Mouse (Mus musculus) brain, adult 2 months (tissue): ENCODE results near the gene Cir1.

ENCODE experiments used
- DNase-seq: peaks from one replicate; pipeline ENCODE4 v3.0.0; 2011; ENCODE audit warnings: low read depth, low spot score

Cir1 gene

DNA sequence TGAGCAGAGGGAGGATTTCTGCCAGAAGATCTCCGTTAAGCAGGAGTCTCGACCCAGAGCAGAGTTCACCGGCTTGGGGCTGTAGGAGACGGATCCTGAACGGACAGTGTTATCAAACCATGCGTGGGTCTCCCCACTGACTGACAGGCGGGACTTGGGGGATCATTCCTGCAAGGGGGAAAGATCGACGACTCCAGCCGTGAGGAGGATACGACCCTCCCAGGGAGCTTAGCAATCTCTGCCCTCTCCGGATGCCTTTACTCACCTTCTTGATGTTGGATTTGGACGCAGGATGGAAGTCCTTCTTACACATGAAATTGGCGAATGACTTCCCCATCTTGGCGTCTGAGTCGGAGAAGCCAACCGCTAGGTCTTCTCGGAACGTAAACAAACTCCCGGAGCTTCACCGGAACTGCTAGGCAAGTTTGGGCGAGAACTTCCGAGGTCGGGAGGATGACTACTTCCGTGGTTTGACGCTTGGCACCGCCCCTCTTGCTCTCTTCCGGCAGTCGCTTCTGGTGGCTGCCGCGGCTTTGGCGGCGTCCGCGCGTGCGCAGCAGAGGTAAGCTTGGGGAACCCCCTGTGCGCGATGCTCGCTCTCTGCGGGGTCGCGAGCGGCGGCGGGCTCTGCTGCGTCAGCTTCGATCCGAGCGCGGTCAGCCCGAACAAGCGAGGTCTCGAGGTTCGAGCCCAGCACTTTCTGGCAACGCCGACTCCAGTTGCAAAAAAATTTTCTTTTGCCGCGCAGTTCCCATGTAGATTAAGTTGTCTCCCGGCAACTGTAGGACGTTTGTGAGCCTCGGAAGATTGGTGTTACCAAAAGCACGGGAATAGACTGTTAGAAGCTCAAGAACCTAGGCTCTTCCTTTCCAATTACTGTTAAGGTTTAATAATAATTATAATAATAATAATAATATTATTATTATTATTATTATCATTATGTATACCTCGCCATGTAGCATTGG lies at the start of gene Cir1, which contains the start of gene Scrn3:
Gene Cir1 (minus strand): TSS at position 550 of the 965 bp plus-strand sequence.
Gene Scrn3 (plus strand): TSS at position 450 of the 965 bp plus-strand sequence.
- DNase-seq = peak; percentile 99

DNA sequence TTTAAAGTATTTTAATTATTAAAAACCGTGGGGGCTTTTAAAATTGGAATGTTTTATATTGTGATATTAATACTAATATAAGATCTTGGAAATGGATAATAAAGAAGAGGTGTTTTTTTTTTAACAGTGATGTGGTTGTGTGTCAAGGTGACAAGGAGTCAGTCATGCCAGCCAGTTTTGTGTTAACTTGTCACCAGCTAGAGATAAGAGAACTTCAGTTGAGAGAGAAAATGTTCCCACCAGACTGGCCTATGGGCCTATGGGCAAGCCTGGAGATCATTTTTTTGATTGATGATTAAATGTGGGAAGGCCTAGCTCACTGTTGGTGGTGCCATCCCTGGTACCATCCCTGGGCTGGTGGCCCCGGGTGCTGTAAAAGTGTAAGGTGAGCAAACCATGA lies 48.0 kb upstream of the Cir1 start:
- no peak for DNase-seq

- DNase-seq = no peak
Measured at GRCm38 (mm10) chr2:73359941-73360340, 47.4 kb upstream of the Cir1 start.

DNA sequence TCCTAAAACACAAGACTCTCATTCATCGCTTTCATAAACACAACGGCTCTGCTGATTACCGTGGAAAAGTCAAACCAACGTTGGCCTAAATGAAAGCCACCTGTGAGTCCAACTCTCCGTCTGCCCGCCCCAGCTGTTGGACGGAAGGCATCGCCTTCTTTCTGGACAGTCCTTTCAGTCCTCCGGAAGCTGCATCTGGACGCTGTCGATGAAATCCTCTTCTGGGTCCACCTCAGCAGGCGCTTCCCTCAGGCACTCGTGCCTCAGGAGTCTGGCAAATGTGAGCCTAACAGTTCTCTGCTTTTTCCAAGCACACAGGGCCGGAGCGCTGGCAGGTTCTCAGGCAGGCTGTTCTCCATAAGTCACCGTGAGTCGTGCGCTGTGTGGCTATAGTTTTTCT lies 44.5 kb upstream of the Cir1 start:
- DNase-seq = no peak

- DNase-seq = peak; percentile 81
Measured at GRCm38 (mm10) chr2:73351927-73352374, 39.5 kb upstream of the Cir1 start.

DNA sequence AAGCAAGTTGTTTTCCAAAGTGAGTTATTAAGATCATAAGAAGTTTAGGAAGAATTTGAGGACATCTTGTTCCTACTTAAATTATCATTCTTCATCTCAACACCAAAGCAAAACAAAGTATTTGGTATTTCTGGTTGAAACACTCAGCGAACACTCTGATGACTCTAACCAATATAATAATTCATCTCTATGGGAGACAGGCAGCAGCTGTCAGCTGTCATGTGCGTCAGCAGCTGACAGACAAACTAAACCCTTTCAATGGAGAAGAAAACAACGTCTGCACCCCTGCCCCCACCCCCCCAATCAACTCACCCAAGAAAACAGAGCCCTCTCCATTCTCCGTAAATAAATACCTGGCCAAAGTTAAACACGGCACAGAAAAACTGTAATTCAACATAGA lies 39.0 kb upstream of the Cir1 start:
- peak; percentile 36 for DNase-seq

- no peak for DNase-seq
Measured at GRCm38 (mm10) chr2:73348221-73348620, 35.7 kb upstream of the Cir1 start.

DNA sequence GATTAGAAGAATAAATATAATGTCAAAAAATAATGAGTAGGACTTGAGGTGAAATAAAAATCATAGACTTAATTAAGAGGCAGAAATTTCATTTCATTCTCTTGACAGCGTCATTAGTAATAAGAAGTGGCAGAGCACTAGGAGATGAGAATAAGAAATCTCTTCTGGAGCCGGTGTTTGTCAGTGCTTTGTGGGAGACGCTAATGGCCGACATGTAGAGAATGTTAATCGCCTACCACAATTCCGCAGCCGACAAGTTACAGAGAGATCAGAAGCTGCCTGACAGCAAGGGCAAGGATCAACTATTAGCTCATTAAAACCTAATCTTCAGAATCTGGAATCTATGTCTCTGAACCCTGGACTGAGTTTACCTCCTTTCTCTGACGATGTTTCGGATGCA lies 35.3 kb upstream of the Cir1 start:
- DNase-seq = no peak

DNA sequence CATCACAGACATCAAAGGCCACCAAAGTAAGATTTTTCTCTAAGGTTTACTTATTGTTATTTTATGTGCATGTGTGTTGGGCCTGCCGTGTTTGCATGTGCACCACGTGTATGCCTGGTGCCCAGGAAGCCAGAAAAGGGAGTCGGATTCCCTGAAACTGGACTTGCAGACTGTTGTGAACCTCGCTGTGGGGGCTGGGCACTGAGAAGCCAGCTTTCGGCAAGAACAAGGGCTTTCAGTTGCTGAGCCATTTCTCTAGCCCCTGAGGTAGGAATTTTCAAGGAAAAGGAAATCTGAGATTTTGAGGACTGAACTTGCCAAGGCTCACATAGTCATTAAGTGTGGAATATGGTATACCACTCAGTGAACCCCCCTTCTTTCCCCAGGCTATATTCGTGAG lies 34.6 kb upstream of the Cir1 start:
- DNase-seq = no peak

- DNase-seq = peak; percentile 82
Measured at GRCm38 (mm10) chr2:73346345-73347086, 34.0 kb upstream of the Cir1 start.

DNA sequence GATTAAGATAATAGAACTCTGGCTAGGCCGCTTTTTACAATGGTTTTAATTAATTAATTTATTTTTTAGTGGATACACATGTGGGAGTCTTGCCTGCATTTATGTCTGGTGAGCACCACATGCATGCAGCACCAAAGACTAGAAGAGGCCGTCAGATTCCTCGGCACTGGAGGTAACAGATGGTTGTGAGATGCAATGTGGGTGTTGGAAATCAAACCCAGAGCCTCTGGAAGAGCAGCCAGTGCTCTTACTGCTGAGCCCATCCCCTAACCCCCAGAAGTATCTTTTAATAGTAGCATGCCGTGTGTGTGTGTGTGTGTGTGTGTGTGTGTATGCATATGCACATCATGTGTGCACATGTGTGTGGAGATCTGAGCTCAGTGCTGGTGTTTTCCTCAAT lies 32.7 kb upstream of the Cir1 start:
- peak; percentile 82 for DNase-seq

GRCm38 (mm10) chr2:73343701-73344100 lies 31.2 kb upstream of the Cir1 start:
- DNase-seq = no peak

GRCm38 (mm10) chr2:73338415-73338814 lies 25.9 kb upstream of the Cir1 start:
- DNase-seq = no peak

DNA sequence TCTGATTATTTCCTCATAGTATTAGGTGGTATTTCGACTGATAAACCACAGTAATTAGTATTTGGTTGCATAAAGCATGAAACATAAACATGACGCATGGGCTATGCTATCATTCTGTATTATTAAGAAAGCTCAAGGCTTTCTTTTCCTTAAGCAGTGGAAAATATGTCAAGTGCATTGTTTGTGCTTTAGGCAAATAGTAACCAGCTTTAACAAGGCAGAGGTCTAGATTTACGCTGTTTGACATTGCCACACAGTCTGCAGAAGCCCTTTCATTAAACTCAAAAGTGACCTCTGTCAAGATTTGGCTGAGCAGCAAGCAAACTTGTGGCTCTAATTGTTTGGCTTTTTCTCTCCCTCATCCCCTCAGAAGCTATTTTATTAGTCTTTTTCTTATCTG lies 23.4 kb upstream of the Cir1 start:
- DNase-seq = no peak

GRCm38 (mm10) chr2:73325871-73326270 lies 13.4 kb upstream of the Cir1 start:
- no peak for DNase-seq

DNA sequence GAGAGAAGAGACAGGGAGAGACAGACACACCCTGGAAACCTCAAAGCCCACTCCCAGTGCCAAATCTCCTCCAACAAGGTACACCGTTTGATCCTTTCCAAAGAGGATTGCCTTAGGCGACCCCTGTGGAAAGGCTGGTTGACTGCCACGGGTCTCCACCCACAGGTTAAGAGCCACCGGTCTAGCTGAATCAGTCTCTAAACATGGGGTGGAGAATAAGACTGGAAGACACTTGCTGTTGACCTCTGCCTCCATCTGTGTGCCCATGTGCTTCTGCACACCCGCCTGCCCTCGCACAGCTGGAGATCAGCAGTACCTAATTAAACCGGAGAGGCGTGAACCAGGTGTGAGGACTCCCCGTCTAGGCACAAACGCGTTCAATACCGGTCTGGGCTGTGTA lies 10.5 kb upstream of the Cir1 start:
- no peak for DNase-seq

DNA sequence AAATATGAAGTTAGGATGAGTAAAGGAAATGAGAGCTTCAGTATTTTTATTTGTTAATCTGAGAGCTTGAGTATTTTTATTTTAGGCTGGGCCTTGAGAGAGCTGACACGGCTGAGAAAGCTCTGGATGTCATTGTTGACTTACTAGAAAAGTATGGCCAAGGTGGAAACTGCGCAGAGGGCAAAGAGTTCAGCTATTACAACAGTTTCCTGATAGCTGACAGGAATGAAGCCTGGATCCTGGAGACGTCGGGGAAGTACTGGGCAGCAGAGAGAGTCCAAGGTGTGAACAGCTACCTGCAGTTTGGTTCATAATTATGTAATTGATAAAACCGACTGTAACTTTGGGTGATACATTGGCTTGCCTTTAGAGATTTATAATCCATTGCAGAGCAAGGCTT lies 6.7 kb upstream of the Cir1 start:
- DNase-seq = no peak

- DNase-seq = no peak
Measured at GRCm38 (mm10) chr2:73317426-73317825, 4.9 kb upstream of the Cir1 start.

DNA sequence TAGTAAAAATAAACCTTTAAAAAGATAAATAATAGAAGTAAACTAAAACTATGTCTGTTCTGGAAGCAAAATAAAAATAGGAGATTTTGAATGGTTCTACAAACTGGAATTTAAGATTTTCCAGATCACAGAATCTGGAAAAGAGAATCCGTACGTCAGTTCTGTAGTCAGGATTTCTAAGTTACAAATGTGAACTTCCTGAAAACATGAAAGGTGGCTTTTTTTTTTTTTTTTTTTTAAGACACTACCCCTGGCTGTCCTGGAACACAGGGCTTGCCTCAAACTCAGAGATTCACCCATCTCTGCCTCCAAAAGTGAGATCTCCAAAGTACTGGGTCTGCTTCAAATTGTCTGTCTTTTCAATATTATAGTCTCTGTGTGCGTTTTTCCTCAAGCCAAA lies 1.8 kb upstream of the Cir1 start:
- no peak for DNase-seq

DNA sequence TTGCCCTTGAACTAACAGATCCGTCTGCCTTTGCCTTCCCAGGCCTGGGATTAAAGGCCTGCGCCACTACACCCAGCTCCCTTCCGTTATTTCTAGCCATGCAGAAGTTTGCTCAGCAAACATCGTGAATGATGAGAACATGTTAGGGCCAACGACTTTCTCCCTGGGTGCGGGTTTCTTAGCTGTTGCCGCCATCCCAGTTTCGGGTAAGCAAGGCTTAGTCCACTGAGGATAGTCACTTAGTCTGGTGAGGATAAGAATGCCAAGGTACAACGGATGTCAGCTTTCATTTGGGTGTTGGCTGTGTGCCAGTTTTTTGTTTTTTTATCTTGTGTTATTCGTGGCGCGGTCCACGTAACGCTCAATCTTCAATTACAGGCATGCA lies 608 bp upstream of the Cir1 start:
- peak; percentile 37 for DNase-seq

DNA sequence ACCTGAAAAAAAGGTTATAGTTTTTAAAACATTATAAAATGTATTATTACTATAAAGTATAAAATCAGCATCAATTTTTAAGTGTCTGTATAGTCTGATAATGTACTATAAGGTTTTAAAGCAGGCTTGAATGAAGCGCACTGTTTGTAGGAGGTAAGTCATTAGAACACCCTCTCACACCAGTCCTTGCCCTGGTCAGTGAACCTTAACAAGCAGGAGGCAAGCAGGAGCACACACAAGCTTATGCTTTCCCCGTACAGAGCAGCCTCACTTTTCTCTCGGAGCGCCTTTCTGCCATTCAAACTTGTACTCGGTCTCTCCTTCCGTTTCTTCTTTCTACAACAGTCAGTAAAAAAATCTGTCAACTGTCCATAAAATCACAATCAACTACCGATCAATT lies 6.5 kb downstream of the Cir1 start:
- DNase-seq = no peak

GRCm38 (mm10) chr2:73304506-73304905 lies 8.0 kb downstream of the Cir1 start:
- DNase-seq = no peak

GRCm38 (mm10) chr2:73302722-73303121 lies 9.8 kb downstream of the Cir1 start:
- DNase-seq = no peak
